ENCODE assay signal across 24 mouse cellular contexts in genomic region chr7:122577571-122577970, GRCm38 (mm10).
"Had no signal": no experiment of that assay in that cellular context is flagged by ENCODE, and none has a peak within 500 bp of the region (broad histone marks: within the 10 kb centered on the region; RNA-seq: fewer than 3 reads in every experiment).

No protein-coding gene starts in this region.

- ATAC-seq: hindbrain, embryonic 16.5 days; inflammation-experienced regulatory T-cells, adult 6 months; intestine, embryonic 15.5 days; intestine, postnatal 0 days; liver, postnatal 0 days had no signal

- DNase-seq: gastrocnemius, adult 2 months; gastrocnemius, postnatal 10 days; gastrocnemius, postnatal 25 days; heart, adult 2 months; heart, postnatal 10 days; heart, postnatal 4 days; kidney, adult 18-20 months; kidney, adult 8-10 months; kidney, postnatal 10 days; kidney, postnatal 25 days; kidney, postnatal 4 days; liver; liver, embryonic 13.5 days; liver, postnatal 0 days had no signal

- H3K27ac ChIP-seq: gastrocnemius, adult 2 months; heart, adult 2 months; hindbrain, embryonic 10.5 days; hindbrain, embryonic 12.5 days; hindbrain, embryonic 14.5 days; intestine, embryonic 15.5 days; limb, embryonic 10.5 days; limb, embryonic 12.5 days; liver, embryonic 13.5 days; liver, embryonic 15.5 days had no signal

- H3K4me3 ChIP-seq: gastrocnemius, adult 2 months; heart, adult 2 months; hindbrain, embryonic 10.5 days; hindbrain, embryonic 12.5 days; intestine, embryonic 15.5 days; limb, embryonic 10.5 days; limb, embryonic 12.5 days; liver, embryonic 13.5 days; liver, embryonic 15.5 days had no signal
